Mouse (Mus musculus) embryonic facial prominence, embryonic 11.5 days (tissue): ENCODE measurements around the gene Ptch2. TPM values are rescaled to one million over a fixed set of nuclear protein-coding genes. Genes with fewer than 3 reads are reported as not detected.

Source experiments
- ATAC-seq: fragments of 200-750 bp; cut with Nextera tagmentation; replicated peaks from 2 replicates; pipeline ENCODE4 v1.8.0; 2017; ENCODE audit warnings: low read depth; ENCODE audit not compliant: insufficient number of reproducible peaks, low FRiP score, low TSS enrichment
- DNase-seq: peaks from one replicate; pipeline ENCODE4 v3.0.0-alpha.2; 2015; ENCODE audit warnings: low spot score
- H3K27ac ChIP-seq: fragments of 300-500 bp; sonication (generic); replicated peaks from 2 replicates; pipeline ENCODE4 v1.5.1; 2014; ENCODE audit warnings: mild to moderate bottlenecking, low read depth, low read length, control low read depth
- H3K27me3 ChIP-seq: fragments of 300-500 bp; sonication (generic); 2 replicates; pipeline ENCODE4 v1.6.1; 2014; ENCODE audit warnings: mild to moderate bottlenecking, low read length, moderate library complexity, mixed read lengths; ENCODE audit not compliant: control insufficient read depth, insufficient read depth
- H3K36me3 ChIP-seq: fragments of 300-500 bp; sonication (generic); replicated peaks from 2 replicates; pipeline ENCODE4 v1.6.1; 2014; ENCODE audit warnings: low read depth, mild to moderate bottlenecking, low read length, moderate library complexity, mixed read lengths; ENCODE audit not compliant: control insufficient read depth, insufficient read depth
- H3K4me1 ChIP-seq: fragments of 300-500 bp; sonication (generic); 2 replicates; pipeline ENCODE4 v1.6.1; 2014; ENCODE audit warnings: low read length, mixed read lengths; ENCODE audit not compliant: control insufficient read depth, insufficient read depth
- H3K4me2 ChIP-seq: fragments of 300-500 bp; sonication (generic); 2 replicates; pipeline ENCODE4 v1.6.1; 2014; ENCODE audit warnings: low read depth, mild to moderate bottlenecking, control low read depth, low read length, moderate library complexity
- H3K4me3 ChIP-seq: fragments of 300-500 bp; sonication (generic); 2 replicates; pipeline ENCODE4 v1.5.1; 2014; ENCODE audit warnings: low read depth, low read length, control low read depth
- H3K9ac ChIP-seq: fragments of 300-500 bp; sonication (generic); replicated peaks from 2 replicates; pipeline ENCODE4 v1.6.1; 2014; ENCODE audit warnings: mild to moderate bottlenecking, control low read depth, low read length
- H3K9me3 ChIP-seq: fragments of 300-500 bp; sonication (generic); replicated peaks from 2 replicates; pipeline ENCODE4 v1.6.1; 2016; ENCODE audit warnings: mild to moderate bottlenecking, low read length, inconsistent platforms, mixed read lengths; ENCODE audit not compliant: control insufficient read depth
- WGBS: fragments of 180-500 bp; shearing (Covaris S2); extraction: QIAGEN DNeasy Blood & Tissue Kit; methylation state at CpG from one replicate; pipeline ENCODE4 v1.1.7; 2014; 5-methylcytosine and 5-hydroxymethylcytosine counted together
- polyA plus RNA-seq: library from polyadenylated mRNA; unstranded; fragments of >200 nt; fragmentation: Nextera tagmentation; extraction: Ambion mirVana; gene quantifications from 2 replicates; pipeline ENCODE4 v1.2.1, GENCODE M21; 2014

The Ptch2 gene
- polyA plus RNA-seq, 1 experiment from 2014 or later, result 2.7 TPM

DNA sequence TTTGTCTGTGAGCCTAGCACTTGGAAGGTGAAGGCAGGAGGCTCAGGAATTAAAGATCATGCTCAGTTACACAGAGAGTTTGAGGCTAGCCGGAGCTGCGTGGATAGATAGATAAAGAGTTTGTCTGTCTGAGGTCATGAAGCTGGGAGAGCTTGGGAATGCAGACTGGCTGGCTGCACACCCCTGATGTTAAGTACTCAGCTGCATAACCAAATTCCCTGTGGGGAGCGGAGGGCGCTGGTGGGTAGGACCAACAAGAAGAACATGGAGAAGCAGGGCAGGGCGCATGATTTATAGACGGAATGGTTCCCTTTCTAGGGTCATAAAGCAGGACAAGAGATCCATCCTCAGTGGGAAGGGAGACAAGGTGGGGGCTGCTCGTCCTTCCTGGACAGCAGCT is 47.1 kb downstream of the Ptch2 start:
- H3K4me3 ChIP-seq, result no peak overlapping the region
- no peaks in the 10 kb centered on the region for H3K27me3 ChIP-seq
- no peak for DNase-seq
- H3K4me1 ChIP-seq, result no peaks in the 10 kb centered on the region
- no peak overlapping the region for H3K4me2 ChIP-seq
- no peak overlapping the region for H3K27ac ChIP-seq
- H3K9me3 ChIP-seq, result no peaks in the 10 kb centered on the region
- H3K36me3 ChIP-seq, result no peaks in the 10 kb centered on the region
- ATAC-seq, result no peak
- WGBS, result 64% methylated on average over 7 of the region's 7 CpGs
- no peak overlapping the region for H3K9ac ChIP-seq

DNA sequence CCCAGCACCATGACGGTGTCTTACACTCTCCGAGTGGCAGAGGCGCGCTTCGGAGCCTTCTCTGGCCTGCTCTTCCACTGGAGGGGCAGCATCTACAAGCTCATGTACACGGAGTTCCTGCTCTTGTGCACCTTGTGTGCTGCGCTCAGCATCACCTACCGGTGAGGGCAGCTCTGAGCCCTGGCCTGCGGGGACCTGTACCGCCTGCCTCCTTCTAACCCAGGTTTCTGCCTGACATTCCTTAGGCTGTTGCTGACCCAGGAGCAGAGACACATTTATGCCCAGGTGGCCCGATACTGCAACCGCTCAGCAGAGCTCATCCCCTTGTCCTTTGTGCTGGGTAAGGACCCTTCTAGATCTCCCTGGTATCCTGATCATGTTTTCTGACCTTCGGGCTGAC is 49.4 kb downstream of the Ptch2 start:
- no peak overlapping the region for H3K4me2 ChIP-seq

GRCm38 (mm10) chr4:117146176-117146575 is 50.3 kb downstream of the Ptch2 start:
- Histone ChIP-seq H3K9ac (no peak overlapping the region), H3K9me3 (no peaks in the 10 kb centered on the region), H3K27me3 (no peaks in the 10 kb centered on the region), H3K4me2 (no peak overlapping the region), H3K4me1 (no peaks in the 10 kb centered on the region), H3K27ac (no peak overlapping the region), H3K4me3 (no peak overlapping the region), H3K36me3 (peaks cover 5% of the 10 kb centered on the region)
- peak; percentile 87 for DNase-seq
- WGBS, result 31% methylated on average over 15 of the region's 15 CpGs
- no peak for ATAC-seq

More for the DNA sequence above, 49.4 kb downstream of the Ptch2 start:
- Histone ChIP-seq H3K36me3 (peaks cover 2% of the 10 kb centered on the region), H3K27me3 (no peaks in the 10 kb centered on the region), H3K9me3 (no peaks in the 10 kb centered on the region), H3K9ac (no peak overlapping the region), H3K27ac (no peak overlapping the region), H3K4me1 (no peaks in the 10 kb centered on the region), H3K4me3 (no peak overlapping the region)
- 93% methylated on average over 13 of the region's 13 CpGs for WGBS
- ATAC-seq (no peak), DNase-seq (no peak)

GRCm38 (mm10) chr4:117148047-117148713 is 52.3 kb downstream of the Ptch2 start:
- Histone ChIP-seq H3K4me3 (no peak overlapping the region), H3K27ac (no peak overlapping the region), H3K9ac (no peak overlapping the region), H3K27me3 (no peaks in the 10 kb centered on the region), H3K9me3 (no peaks in the 10 kb centered on the region), H3K4me2 (no peak overlapping the region), H3K36me3 (peaks cover 20% of the 10 kb centered on the region), H3K4me1 (no peaks in the 10 kb centered on the region; the same call in 1 of the 2 replicates)
- no peak for ATAC-seq
- DNase-seq, result no peak
- 86% methylated on average over 18 of the region's 18 CpGs for WGBS

- Histone ChIP-seq H3K4me2 (no peak overlapping the region), H3K36me3 (peaks cover 21% of the 10 kb centered on the region), H3K9me3 (no peaks in the 10 kb centered on the region), H3K4me1 (no peaks in the 10 kb centered on the region; the same call in 1 of the 2 replicates), H3K9ac (no peak overlapping the region), H3K27ac (no peak overlapping the region), H3K4me3 (no peak overlapping the region), H3K27me3 (no peaks in the 10 kb centered on the region)
- no peak for DNase-seq
- WGBS, result 65% methylated on average over 24 of the region's 24 CpGs
- no peak for ATAC-seq
These were observed 52.9 kb downstream of the Ptch2 start for GRCm38 (mm10) chr4:117148815-117149214.

DNA sequence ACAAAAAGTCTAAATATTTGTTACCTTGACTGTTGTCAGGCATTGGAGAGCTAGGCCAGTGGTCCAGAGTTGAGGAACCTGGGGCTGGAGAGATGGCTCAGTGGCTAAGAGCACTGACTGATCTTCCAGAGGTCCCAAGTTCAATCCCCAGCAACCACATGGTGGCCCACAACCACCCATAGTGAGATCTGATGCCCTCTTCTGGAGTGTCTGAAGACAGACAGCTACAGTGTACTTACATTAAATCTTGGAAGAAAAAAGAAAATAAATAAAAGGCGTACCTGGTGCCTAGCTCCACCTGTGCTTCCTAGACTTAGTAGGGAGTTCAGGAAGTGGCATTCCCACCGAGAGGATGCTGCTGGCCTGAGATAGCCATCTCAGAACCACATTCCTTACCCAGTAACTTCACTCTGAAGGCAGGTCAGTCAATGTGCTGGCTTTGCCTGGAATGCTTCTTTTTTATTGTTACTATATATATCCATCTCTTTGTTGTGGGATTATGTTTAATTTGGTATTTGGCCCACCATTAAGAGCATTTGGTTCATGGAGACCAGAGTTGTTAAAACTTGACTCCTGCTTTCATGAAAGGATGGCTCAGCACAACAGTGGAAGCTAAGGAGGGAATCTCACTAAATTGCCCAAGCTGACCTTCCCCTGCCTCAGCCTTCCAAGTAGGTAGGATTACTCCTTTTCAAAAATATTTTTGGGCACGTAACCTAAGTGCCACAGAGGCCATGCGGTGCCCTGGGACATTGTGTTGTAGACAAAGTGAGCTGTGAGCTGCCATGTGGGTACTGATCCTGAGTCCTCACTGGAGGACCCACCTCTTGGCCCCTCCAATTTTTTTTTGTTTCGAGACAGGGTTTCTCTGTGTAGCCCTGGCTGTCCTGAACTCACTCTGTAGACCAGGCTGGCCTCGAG is 53.7 kb downstream of the Ptch2 start:
- Histone ChIP-seq H3K4me1 (no peaks in the 10 kb centered on the region; the same call in 1 of the 2 replicates), H3K36me3 (peaks cover 21% of the 10 kb centered on the region), H3K9ac (no peak overlapping the region), H3K4me3 (no peak overlapping the region), H3K9me3 (no peaks in the 10 kb centered on the region), H3K4me2 (no peak overlapping the region), H3K27me3 (no peaks in the 10 kb centered on the region), H3K27ac (no peak overlapping the region)
- 75% methylated on average over 6 of the region's 6 CpGs for WGBS
- no peak for ATAC-seq
- DNase-seq, result no peak

GRCm38 (mm10) chr4:117150212-117150733 is 54.4 kb downstream of the Ptch2 start:
- DNase-seq, result no peak
- peaks cover 21% of the 10 kb centered on the region for H3K36me3 ChIP-seq

More at GRCm38 (mm10) chr4:117150212-117150733, 54.4 kb downstream of the Ptch2 start:
- no peaks in the 10 kb centered on the region; the same call in 1 of the 2 replicates for H3K4me1 ChIP-seq
- H3K9me3 ChIP-seq, result no peaks in the 10 kb centered on the region
- no peak overlapping the region for H3K4me2 ChIP-seq
- H3K27me3 ChIP-seq, result no peaks in the 10 kb centered on the region
- H3K4me3 ChIP-seq, result no peak overlapping the region
- WGBS, result 85% methylated on average over 6 of the region's 6 CpGs
- no peak overlapping the region for H3K9ac ChIP-seq
- no peak overlapping the region for H3K27ac ChIP-seq
- ATAC-seq, result 0 out of 2 replicates have a peak, but pooled peaks have one; percentile 27
